Mouse (Mus musculus) large intestine, adult 2 months (tissue): ENCODE measurements around the gene Rpl18. TPM values are rescaled to one million over a fixed set of nuclear protein-coding genes. Genes with fewer than 3 reads are reported as not detected.

Source experiments
- DNase-seq: peaks from one replicate; pipeline ENCODE4 v3.0.0-alpha.2; 2012; ENCODE audit warnings: low read depth, low spot score
- WGBS: fragments of 180-500 bp; shearing (Covaris S2); methylation state at CpG from one replicate; pipeline ENCODE4 v1.1.7; 2018; 5-methylcytosine and 5-hydroxymethylcytosine counted together
- polyA plus RNA-seq: library from polyadenylated mRNA; depleted of rRNA; stranded (reverse); fragments of >200 nt; gene quantifications from 2 replicates; pipeline ENCODE4 v1.2.3, GENCODE M21; 2012; rRNA removed

Gene Rpl18
- polyA plus RNA-seq, 1 experiment = 1,915 TPM

- 37% methylated on average over 8 of the region's 8 CpGs for WGBS
- DNase-seq = no peak
These were observed 50.7 kb downstream of the Rpl18 start for GRCm38 (mm10) chr7:45765995-45766394.

GRCm38 (mm10) chr7:45766764-45767163 lies 51.5 kb downstream of the Rpl18 start:
- WGBS = 60% methylated on average over 8 of the region's 8 CpGs
- DNase-seq = no peak

GRCm38 (mm10) chr7:45767500-45767899 lies 52.2 kb downstream of the Rpl18 start:
- DNase-seq = no peak
- 96% methylated on average over 6 of the region's 6 CpGs for WGBS

Other genes with a start within 250 kb of the Rpl18 start
- 105 and 106 TPM in 2 replicates for gene Bax, start 248.6 kb upstream of the Rpl18 start, polyA plus RNA-seq
- gene Tulp2, start 233.6 kb upstream of the Rpl18 start, polyA plus RNA-seq = 0.30 TPM in 1 of 2 replicates, not detected in the other
- gene Gm45808, start 228.6 kb upstream of the Rpl18 start, polyA plus RNA-seq = not detected in 2 replicates
- 0.45 and 1.4 TPM in 2 replicates for gene Dhdh, start 226.7 kb upstream of the Rpl18 start, polyA plus RNA-seq
- gene Nucb1, start 205.1 kb upstream of the Rpl18 start, polyA plus RNA-seq = 384 and 422 TPM in 2 replicates
- 14.8 and 18.4 TPM in 2 replicates for gene Ppp1r15a, start 189.2 kb upstream of the Rpl18 start, polyA plus RNA-seq
- 4.0 and 4.6 TPM in 2 replicates for gene Plekha4, start 189.1 kb upstream of the Rpl18 start, polyA plus RNA-seq
- 0.30 and 0.50 TPM in 2 replicates for gene Hsd17b14, start 160.6 kb upstream of the Rpl18 start, polyA plus RNA-seq
- 33.8 and 40.9 TPM in 2 replicates for gene Bcat2, start 145.3 kb upstream of the Rpl18 start, polyA plus RNA-seq
- gene Fgf21, start 100.0 kb upstream of the Rpl18 start, polyA plus RNA-seq = 0.25 and 0.29 TPM in 2 replicates
- 2.5 and 2.7 TPM in 2 replicates for gene Fut1, start 98.2 kb upstream of the Rpl18 start, polyA plus RNA-seq
- gene Izumo1, start 93.6 kb upstream of the Rpl18 start, polyA plus RNA-seq = 0.07 and 0.25 TPM in 2 replicates
- 5.0 and 5.3 TPM in 2 replicates for gene Rasip1, start 88.0 kb upstream of the Rpl18 start, polyA plus RNA-seq
- gene Mamstr, start 75.5 kb upstream of the Rpl18 start, polyA plus RNA-seq = 0.77 and 1.3 TPM in 2 replicates
- 11.6 and 64.5 TPM in 2 replicates for gene Fut2, start 49.1 kb upstream of the Rpl18 start, polyA plus RNA-seq
- 0.92 and 4.4 TPM in 2 replicates for gene Ntn5, start 31.4 kb upstream of the Rpl18 start, polyA plus RNA-seq
- 0.10 and 0.63 TPM in 2 replicates for gene Sec1, start 21.1 kb upstream of the Rpl18 start, polyA plus RNA-seq
- 2.7 and 3.6 TPM in 2 replicates for gene Car11, start 15.6 kb upstream of the Rpl18 start, polyA plus RNA-seq
- 6.4 and 7.9 TPM in 2 replicates for gene Dbp, start 10.4 kb upstream of the Rpl18 start, polyA plus RNA-seq
- gene Sphk2, start 2.5 kb downstream of the Rpl18 start, polyA plus RNA-seq = 51.9 and 70.7 TPM in 2 replicates
- gene Fam83e, start 5.8 kb downstream of the Rpl18 start, polyA plus RNA-seq = 106 and 117 TPM in 2 replicates
- gene Spaca4, start 10.4 kb downstream of the Rpl18 start, polyA plus RNA-seq = not detected in 2 replicates
- 0.73 and 2.1 TPM in 2 replicates for gene Lmtk3, start 68.3 kb downstream of the Rpl18 start, polyA plus RNA-seq
- 210 and 303 TPM in 2 replicates for gene Sult2b1, start 69.2 kb downstream of the Rpl18 start, polyA plus RNA-seq
- 39.6 and 49.1 TPM in 2 replicates for gene Cyth2, start 99.1 kb downstream of the Rpl18 start, polyA plus RNA-seq
- 0.33 and 0.48 TPM in 2 replicates for gene Kcnj14, start 109.3 kb downstream of the Rpl18 start, polyA plus RNA-seq
- gene Grwd1, start 115.5 kb downstream of the Rpl18 start, polyA plus RNA-seq = 15.9 and 17.8 TPM in 2 replicates
- 357 and 385 TPM in 2 replicates for gene Kdelr1, start 157.3 kb downstream of the Rpl18 start, polyA plus RNA-seq
- gene Grin2d, start 162.9 kb downstream of the Rpl18 start, polyA plus RNA-seq = 1.1 and 2.6 TPM in 2 replicates
- 0.26 and 0.41 TPM in 2 replicates for gene Syngr4, start 181.3 kb downstream of the Rpl18 start, polyA plus RNA-seq
- gene Tmem143, start 181.5 kb downstream of the Rpl18 start, polyA plus RNA-seq = 28.7 and 33.5 TPM in 2 replicates
- 66.0 and 74.3 TPM in 2 replicates for gene Emp3, start 205.9 kb downstream of the Rpl18 start, polyA plus RNA-seq
- 1.7 and 2.8 TPM in 2 replicates for gene Ccdc114, start 208.6 kb downstream of the Rpl18 start, polyA plus RNA-seq